Mouse (Mus musculus) left cerebral cortex, postnatal 25 days (tissue): ENCODE data around the gene Trpm8. TPM values are rescaled to one million over a fixed set of nuclear protein-coding genes. Genes with fewer than 3 reads are reported as not detected.

Experiments
- DNase-seq, 2 experiments: peaks; one replicate each; pipeline ENCODE4 v3.0.0; 2022; ENCODE audit warnings: low spot score in 2 of 2, mixed read lengths in 1 of 2
- intact Hi-C: fragments of 180-260 bp; cut with DNase I; formaldehyde crosslinking; loops from one replicate; pipeline ENCODE4 v1.15.1; 2025
- total RNA-seq, 2 experiments: library from RNA; stranded (reverse); gene quantifications; 2 replicates each; pipeline ENCODE4 v1.2.3; 2021

Trpm8 gene
- total RNA-seq, 2 experiments from 2014 or later, result 0.11 to 0.21 TPM

GRCm38 (mm10) chr1:88245881-88246280 lies 31.6 kb upstream of the Trpm8 start:
- intact Hi-C loops, result no loop called here
- no peak for DNase-seq

GRCm38 (mm10) chr1:88246386-88246785 lies 31.1 kb upstream of the Trpm8 start:
- intact Hi-C loops, result no loop called here
- DNase-seq, result no peak

GRCm38 (mm10) chr1:88247660-88248059 lies 29.8 kb upstream of the Trpm8 start:
- intact Hi-C loops, result no loop called here
- no peak for DNase-seq

- intact Hi-C loops, result no loop called here
These were observed 28.8 kb upstream of the Trpm8 start for GRCm38 (mm10) chr1:88248658-88249057.

GRCm38 (mm10) chr1:88249596-88249995 lies 27.9 kb upstream of the Trpm8 start:
- intact Hi-C loops, result no loop called here
- DNase-seq, result no peak

More at GRCm38 (mm10) chr1:88248658-88249057, 28.8 kb upstream of the Trpm8 start:
- DNase-seq, result no peak

- intact Hi-C loops, result no loop called here
- DNase-seq, result no peak
These were observed 27.4 kb upstream of the Trpm8 start for GRCm38 (mm10) chr1:88250023-88250422.

GRCm38 (mm10) chr1:88253106-88253505 lies 24.4 kb upstream of the Trpm8 start:
- intact Hi-C loops, result no loop called here
- no peak for DNase-seq

GRCm38 (mm10) chr1:88253540-88253939 lies 23.9 kb upstream of the Trpm8 start:
- DNase-seq, result no peak
- intact Hi-C loops, result no loop called here

GRCm38 (mm10) chr1:88254793-88255465 lies 22.5 kb upstream of the Trpm8 start:
- DNase-seq, result no peak
- intact Hi-C loops, result no loop called here

GRCm38 (mm10) chr1:88255466-88255857 lies 22.0 kb upstream of the Trpm8 start:
- DNase-seq, result no peak
- intact Hi-C loops, result no loop called here

- intact Hi-C loops, result no loop called here
- DNase-seq, result no peak
These were observed 21.3 kb upstream of the Trpm8 start for GRCm38 (mm10) chr1:88255989-88256754.

GRCm38 (mm10) chr1:88256886-88257663 lies 20.4 kb upstream of the Trpm8 start:
- DNase-seq, result no peak
- intact Hi-C loops, result no loop called here

GRCm38 (mm10) chr1:88257681-88258080 lies 19.8 kb upstream of the Trpm8 start:
- intact Hi-C loops, result no loop called here
- DNase-seq, result no peak

- intact Hi-C loops, result no loop called here
- DNase-seq, result no peak
These were observed 19.1 kb upstream of the Trpm8 start for GRCm38 (mm10) chr1:88258361-88258760.

- intact Hi-C loops, result no loop called here
- DNase-seq, result no peak
These were observed 18.4 kb upstream of the Trpm8 start for GRCm38 (mm10) chr1:88258881-88259642.

- intact Hi-C loops, result no loop called here
- no peak for DNase-seq
These were observed 17.8 kb upstream of the Trpm8 start for GRCm38 (mm10) chr1:88259643-88260024.

- intact Hi-C loops, result no loop called here
- no peak for DNase-seq
These were observed 17.3 kb upstream of the Trpm8 start for GRCm38 (mm10) chr1:88260114-88260513.

- DNase-seq, result no peak
- intact Hi-C loops, result no loop called here
These were observed 16.7 kb upstream of the Trpm8 start for GRCm38 (mm10) chr1:88260604-88261377.

- intact Hi-C loops, result no loop called here
- DNase-seq, result no peak
These were observed 15.8 kb upstream of the Trpm8 start for GRCm38 (mm10) chr1:88261706-88262105.
